Mouse (Mus musculus) central nervous system, embryonic 14 days (tissue): Measurements from ENCODE around the gene Snorc. TPM values are rescaled to one million over a fixed set of nuclear protein-coding genes. Genes with fewer than 3 reads are reported as not detected.

Experiments
- polyA plus RNA-seq: library from polyadenylated mRNA; depleted of rRNA; stranded (reverse); fragments of >200 nt; gene quantifications from 2 replicates; pipeline ENCODE4 v1.2.3, GENCODE M21; 2012; rRNA removed

Gene Snorc
- 1.6 and 23.8 TPM in 2 replicates for polyA plus RNA-seq

DNA sequence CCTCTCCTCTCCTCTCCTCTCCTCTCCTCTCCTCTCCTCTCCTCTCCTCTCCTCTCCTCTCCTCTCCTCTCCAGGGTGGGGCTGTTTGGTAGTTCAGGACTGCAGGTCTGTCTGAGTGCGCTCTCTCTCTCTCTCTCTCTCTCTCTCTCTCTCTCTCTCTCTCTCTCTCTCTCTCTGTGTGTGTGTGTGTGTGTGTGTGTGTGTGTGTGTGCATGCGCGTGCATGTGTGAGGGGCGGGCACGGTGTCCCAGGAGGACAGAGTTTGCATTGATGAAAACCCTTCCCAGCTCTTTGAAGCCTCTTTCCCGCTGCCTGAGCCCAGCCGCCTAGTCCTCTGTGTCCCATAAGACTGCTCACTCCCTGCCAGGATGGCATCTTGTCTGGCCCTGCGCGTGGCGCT, at the start of gene Snorc:
TSS of gene Snorc (plus strand) at position 301 of the 400 bp plus-strand sequence.

GRCm38 (mm10) chr1:87509561-87510165, 39.6 kb downstream of the Snorc start, which contains the start of gene Neu2:
Neu2 (plus strand) TSS chr1:87509889.

Other genes with a start within 250 kb of the Snorc start
- gene Efhd1, start 205.9 kb upstream of the Snorc start, polyA plus RNA-seq: 1.6 and 3.0 TPM in 2 replicates
- gene Gigyf2, start 143.3 kb upstream of the Snorc start, polyA plus RNA-seq: 69.3 and 70.4 TPM in 2 replicates
- gene Kcnj13, start 75.5 kb upstream of the Snorc start, polyA plus RNA-seq: 3.3 and 5.1 TPM in 2 replicates
- 0.18 and 0.23 TPM in 2 replicates for gene Neu2, start 39.6 kb downstream of the Snorc start, polyA plus RNA-seq
- gene Ngef, start 103.6 kb downstream of the Snorc start, polyA plus RNA-seq: 8.1 and 8.4 TPM in 2 replicates
- 4.2 and 5.9 TPM in 2 replicates for gene Inpp5d, start 150.0 kb downstream of the Snorc start, polyA plus RNA-seq